Mouse (Mus musculus): ENCODE measurements around the gene Trip4.
A peak's percentile ranks its signal among the peaks of the same experiment; 100 is the strongest.

Gene Trip4

DNA sequence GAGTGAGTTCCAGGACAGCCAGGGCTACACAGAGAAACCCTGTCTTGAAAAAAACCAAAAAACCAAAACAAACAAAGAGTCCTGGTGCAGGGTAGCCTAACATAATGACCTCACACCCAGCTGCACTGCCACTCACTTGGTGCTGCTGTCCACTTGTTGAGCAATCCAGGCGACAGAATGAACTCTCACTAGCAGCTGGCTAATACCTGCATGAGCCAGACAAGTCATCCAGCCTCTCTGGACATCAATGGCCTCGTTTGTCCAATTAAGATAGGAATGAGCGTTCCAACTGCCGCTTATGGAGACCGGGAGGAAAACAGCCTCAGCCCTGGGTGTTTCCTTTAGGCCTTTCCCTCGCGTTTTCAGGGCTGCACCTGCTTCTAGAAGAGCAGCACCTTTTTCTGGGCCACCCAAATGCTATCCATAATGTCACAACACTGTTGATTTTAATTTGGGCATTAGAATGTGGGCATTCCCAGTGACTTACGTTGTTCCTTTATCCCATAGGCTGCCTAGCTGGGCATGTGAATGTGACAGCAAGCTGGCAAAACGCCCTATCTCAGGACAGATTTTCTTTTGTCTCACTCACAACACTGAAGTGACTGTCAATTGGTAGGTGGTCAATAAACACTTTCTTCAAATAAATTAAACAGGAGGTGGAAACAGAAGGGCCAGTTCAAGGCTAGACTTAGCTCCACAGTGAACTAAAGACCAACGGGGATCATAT lies 73.8 kb downstream of the Trip4 start:
- no peak for DNase-seq (ENCODE audit: low spot score in 2 of 2)

- no peak for DNase-seq (ENCODE audit: low spot score in 2 of 2)
These were observed 75.0 kb downstream of the Trip4 start for GRCm38 (mm10) chr9:65833640-65834039.

GRCm38 (mm10) chr9:65833230-65833629 lies 75.4 kb downstream of the Trip4 start:
- DNase-seq (ENCODE audit: low spot score in 2 of 2): no peak

GRCm38 (mm10) chr9:65832041-65832440 lies 76.6 kb downstream of the Trip4 start:
- DNase-seq (ENCODE audit: low spot score in 2 of 2): no peak

DNA sequence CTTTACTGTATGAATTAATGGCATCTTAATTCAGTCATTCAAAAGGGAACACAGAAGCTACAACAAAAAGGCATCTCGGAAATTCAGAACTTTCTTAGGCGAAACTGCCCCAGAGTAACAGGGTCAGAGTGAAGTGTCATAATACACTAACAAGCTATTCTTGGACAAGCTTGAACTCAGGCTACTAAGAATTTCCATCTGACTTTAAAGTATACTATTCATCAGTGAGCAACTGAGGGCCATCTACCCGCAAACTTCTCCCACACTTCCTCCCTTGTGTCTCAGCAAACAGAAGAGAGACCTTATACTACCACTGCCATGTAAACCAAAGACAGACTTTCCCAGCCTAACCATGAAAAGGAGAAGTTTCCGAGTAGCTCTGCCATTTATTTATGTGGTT lies 77.4 kb downstream of the Trip4 start:
- no peak for DNase-seq (ENCODE audit: low spot score in 2 of 2)

DNA sequence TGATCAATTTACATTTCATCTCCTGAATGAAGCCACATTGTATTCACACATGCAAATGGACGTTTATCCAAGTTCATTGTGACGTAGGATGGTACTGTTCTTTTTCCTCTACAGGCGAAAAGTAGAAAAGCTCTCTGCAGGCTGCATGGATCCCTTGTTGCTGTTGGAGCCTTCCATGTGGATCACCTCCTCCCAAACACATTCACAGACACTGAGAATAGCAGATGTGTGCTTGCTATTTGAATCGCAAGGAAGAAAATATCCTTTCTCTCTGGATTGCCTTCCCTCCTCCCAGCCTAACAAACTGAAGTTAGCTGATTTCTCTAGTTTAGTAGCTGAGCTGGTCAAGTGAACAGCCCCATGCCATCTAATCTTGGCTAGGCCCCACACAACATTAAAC lies 78.3 kb downstream of the Trip4 start:
- DNase-seq (ENCODE audit: low spot score in 2 of 2): no peak

DNA sequence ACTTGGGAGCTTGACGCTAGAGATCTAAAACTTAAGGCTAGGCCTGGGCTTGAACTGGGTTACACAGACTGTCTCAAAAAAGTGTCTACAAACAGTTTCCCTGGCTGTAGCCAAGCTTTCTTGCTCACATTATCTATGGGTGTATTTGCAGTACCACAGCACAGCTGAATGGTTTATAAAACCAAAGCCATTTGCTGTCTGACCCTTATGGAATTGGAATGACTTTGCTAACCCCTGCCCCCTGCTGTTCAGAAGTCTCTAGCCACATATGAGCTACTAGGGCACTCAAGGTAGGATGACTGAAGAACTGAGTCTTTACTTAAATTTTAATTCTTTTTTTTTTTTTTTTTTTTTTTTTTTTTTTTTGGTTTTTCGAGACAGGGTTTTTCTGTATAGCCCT lies 79.2 kb downstream of the Trip4 start:
- peak; percentile 4 to 28 for DNase-seq (ENCODE audit: low spot score in 2 of 2)

- DNase-seq (ENCODE audit: low spot score in 2 of 2): no peak
These were observed 80.1 kb downstream of the Trip4 start for GRCm38 (mm10) chr9:65828511-65828910.

- DNase-seq (ENCODE audit: low spot score in 2 of 2): no peak
These were observed 80.6 kb downstream of the Trip4 start for GRCm38 (mm10) chr9:65828016-65828403.

DNA sequence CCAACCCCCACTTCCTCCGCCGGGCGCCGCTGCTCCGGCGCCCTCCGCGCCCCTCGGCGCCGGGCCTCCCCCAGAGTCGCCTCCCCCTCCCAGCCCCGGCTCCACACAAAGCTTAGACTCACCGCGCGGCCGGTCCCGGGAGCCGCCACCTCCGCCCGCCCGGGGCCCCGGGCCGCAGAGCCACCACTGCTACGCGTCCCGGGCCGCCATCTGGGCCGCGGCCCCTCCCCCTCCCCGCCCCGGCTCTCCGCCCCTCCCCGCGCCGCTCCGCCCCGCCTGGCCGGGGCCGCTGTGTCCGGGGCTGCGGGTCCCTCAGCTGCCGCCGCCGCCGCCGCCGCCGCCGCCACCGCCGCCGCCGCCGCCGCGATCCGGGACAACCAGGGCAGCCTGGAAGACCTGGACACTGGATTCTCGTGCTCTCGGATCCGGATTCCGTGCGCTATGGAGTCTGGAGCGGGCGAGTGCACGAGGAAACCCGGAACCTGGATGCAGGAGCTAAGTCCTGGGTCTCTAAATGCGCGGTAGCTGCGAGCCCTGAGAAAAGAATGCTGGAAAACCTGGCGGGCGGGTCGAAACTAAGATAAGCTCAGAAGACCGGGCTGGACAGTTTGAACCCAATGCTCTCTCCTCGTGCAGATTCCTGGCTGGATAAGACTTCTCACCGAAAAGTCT lies 81.1 kb downstream of the Trip4 start, which contains the start of gene Zfp609:
Zfp609 (minus strand) TSS at position 221 of the 672 bp plus-strand sequence.
- peak; percentile 79 to 93 for DNase-seq (ENCODE audit: low spot score in 2 of 2)

GRCm38 (mm10) chr9:65826588-65827343 lies 81.8 kb downstream of the Trip4 start:
- DNase-seq (ENCODE audit: low spot score in 2 of 2): peak; percentile 5 to 27

- DNase-seq (ENCODE audit: low spot score in 2 of 2): no peak
These were observed 82.4 kb downstream of the Trip4 start for GRCm38 (mm10) chr9:65826226-65826587.

- DNase-seq (ENCODE audit: low spot score in 2 of 2): peak in 1 of 2 experiments; percentile 5
These were observed 84.7 kb downstream of the Trip4 start for GRCm38 (mm10) chr9:65823716-65824462.

- DNase-seq (ENCODE audit: low spot score in 2 of 2): no peak
These were observed 86.6 kb downstream of the Trip4 start for GRCm38 (mm10) chr9:65822011-65822410.

DNA sequence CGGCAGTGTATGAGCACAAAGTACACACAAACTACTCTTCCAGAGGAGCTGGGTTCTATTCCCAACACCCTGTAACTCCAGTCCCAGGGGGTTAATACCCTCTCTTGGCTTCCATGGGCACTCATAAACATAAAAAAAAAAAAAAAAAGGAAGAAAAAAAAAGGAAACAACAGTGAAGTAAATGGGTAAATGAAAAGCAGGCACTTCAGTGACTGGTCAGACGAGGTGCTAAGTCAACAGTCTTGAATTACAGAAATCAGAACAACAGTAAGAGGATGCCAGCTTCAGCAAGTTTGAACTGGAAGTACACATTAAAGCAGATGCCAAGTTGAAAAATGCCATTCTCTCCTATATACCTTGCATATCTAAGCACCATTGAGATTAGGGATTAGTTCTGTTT lies 88.3 kb downstream of the Trip4 start:
- no peak for DNase-seq (ENCODE audit: low spot score in 2 of 2)

DNA sequence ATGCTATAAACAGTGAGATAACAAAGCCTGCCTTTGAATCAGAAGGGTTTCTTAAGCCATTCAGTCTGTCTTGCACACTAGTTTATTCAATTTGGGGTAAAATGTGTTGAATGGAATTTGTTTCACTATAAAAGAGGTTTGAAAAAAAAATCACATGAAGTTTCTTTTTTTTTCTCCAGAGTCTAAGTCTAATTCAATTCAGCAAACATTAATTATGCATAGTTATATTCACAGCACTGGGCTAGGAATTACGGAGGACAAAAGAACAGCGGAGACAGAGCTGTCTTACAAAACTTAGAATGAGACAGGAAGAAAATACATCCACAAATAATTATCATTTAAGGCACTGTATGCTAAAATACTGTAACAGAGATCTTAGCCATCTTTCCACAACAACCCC lies 90.2 kb downstream of the Trip4 start:
- DNase-seq (ENCODE audit: low spot score in 2 of 2): no peak

DNA sequence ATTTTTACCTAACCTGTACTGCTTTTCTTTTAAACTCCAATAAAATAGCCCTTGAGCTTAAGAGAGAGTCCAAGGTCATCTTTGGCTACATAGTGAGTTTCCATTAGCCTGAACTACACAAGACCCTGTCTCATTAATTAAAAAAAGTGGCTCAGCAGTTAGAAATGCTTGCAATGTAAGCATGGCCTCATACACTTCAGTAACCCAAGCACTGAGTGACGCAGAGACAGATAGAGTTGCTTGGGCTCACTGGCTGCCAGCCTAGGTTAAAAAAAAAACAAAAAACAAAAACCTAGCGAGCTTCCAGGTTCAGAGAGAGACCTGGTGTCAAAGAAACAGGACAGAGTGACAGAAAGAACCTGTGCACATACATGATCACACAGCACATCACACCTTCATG lies 95.8 kb downstream of the Trip4 start:
- no peak for DNase-seq (ENCODE audit: low spot score in 2 of 2)

GRCm38 (mm10) chr9:65811784-65812183 lies 96.8 kb downstream of the Trip4 start:
- DNase-seq (ENCODE audit: low spot score in 2 of 2): no peak

DNA sequence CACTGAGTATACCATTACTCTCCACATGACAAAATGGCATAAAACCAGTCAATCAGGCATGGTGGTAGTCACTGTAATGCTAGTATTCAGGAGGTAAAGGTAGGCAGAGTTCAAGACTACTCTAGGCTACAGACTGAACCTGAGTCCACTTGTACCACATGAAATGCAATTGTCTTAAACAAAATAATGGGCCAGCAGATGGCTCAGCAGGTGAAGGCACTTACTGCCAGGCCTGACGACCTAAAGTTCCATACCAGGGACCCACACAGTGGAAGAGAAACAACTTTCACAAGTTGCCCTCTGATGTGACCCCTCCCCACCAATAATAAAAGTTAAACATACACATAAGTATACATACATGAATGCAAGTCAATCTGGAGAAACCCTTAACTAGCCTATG lies 100.8 kb downstream of the Trip4 start:
- DNase-seq (ENCODE audit: low spot score in 2 of 2): no peak

- DNase-seq (ENCODE audit: low spot score in 2 of 2): no peak
These were observed 101.3 kb downstream of the Trip4 start for GRCm38 (mm10) chr9:65807251-65807650.

DNA sequence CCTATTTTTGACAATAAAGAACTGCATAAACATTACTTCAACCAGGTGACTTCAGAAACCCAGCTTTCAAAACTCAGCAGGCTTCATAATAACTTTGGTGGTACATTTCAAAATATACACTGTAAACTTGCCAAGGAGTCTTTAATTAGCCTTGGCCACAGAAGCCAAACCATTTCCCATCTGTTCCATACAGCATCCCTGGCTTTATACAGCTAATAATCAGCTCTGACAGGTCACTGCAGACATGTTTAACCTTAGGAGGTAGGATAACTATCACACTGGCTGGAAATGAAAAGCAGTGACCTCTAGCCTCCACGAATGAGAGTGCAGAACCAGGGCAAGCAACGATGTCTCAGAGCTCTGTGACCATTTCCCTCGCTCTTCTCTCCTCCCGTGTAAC lies 108.8 kb downstream of the Trip4 start:
- DNase-seq (ENCODE audit: low spot score in 2 of 2): no peak

DNA sequence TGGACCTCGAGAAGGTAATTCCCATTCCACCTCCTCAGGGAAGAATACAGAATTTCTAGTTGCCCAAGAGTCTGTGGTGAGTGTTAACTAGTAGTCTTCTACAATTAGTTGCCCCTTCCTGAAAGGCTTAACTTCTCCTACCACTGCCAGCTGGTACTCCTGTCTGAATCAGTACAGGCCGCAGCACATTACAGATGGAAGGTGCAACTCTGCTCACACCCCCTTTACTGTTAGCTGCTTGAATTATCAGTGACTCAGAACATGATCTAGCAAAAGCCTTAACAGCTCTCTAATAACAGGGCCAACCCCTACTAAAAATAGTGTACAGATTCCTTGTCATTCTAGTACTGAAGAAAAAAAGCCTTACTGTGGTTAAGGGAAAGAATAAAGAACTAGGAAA lies 112.9 kb downstream of the Trip4 start:
- DNase-seq (ENCODE audit: low spot score in 2 of 2): no peak
